Mouse (Mus musculus) neural tube, embryonic 11.5 days (tissue): ENCODE results near the gene Far2. TPM values are rescaled to one million over a fixed set of nuclear protein-coding genes. Genes with fewer than 3 reads are reported as not detected.

Experiments
- ATAC-seq: fragments of 200-750 bp; cut with Nextera tagmentation; 2 replicates; pipeline ENCODE4 v1.8.0; 2017; ENCODE audit warnings: moderate number of reproducible peaks, mild to moderate bottlenecking, moderate TSS enrichment, moderate library complexity; ENCODE audit not compliant: insufficient read depth, low FRiP score, low TSS enrichment
- DNase-seq: peaks from one replicate; pipeline ENCODE4 v3.0.0-alpha.2; 2015; ENCODE audit warnings: low spot score
- H3K27ac ChIP-seq: fragments of 300-500 bp; sonication (generic); 2 replicates; pipeline ENCODE4 v1.5.1; 2014; ENCODE audit warnings: low read depth, mild to moderate bottlenecking, low read length
- H3K27me3 ChIP-seq: fragments of 300-500 bp; sonication (generic); 2 replicates; pipeline ENCODE4 v1.6.1; 2014; ENCODE audit warnings: mild to moderate bottlenecking, low read length, mixed read lengths; ENCODE audit not compliant: control insufficient read depth, insufficient read depth
- H3K36me3 ChIP-seq: fragments of 300-500 bp; sonication (generic); 2 replicates; pipeline ENCODE4 v1.6.1; 2014; ENCODE audit warnings: mild to moderate bottlenecking, low read length, moderate library complexity, mixed read lengths; ENCODE audit not compliant: control insufficient read depth, insufficient read depth
- H3K4me1 ChIP-seq: fragments of 300-500 bp; sonication (generic); 2 replicates; pipeline ENCODE4 v1.6.1; 2014; ENCODE audit warnings: low read length, mixed read lengths; ENCODE audit not compliant: control insufficient read depth, insufficient read depth
- H3K4me2 ChIP-seq: fragments of 300-500 bp; sonication (generic); 2 replicates; pipeline ENCODE4 v1.6.1; 2014; ENCODE audit warnings: low read depth, mild to moderate bottlenecking, moderate library complexity
- H3K4me3 ChIP-seq: fragments of 300-500 bp; sonication (generic); 2 replicates; pipeline ENCODE4 v1.5.1; 2014; ENCODE audit warnings: low read depth, low read length
- H3K9ac ChIP-seq: fragments of 300-500 bp; sonication (generic); 2 replicates; pipeline ENCODE4 v1.6.1; 2014; ENCODE audit warnings: mild to moderate bottlenecking, low read length
- H3K9me3 ChIP-seq: fragments of 300-500 bp; sonication (generic); 2 replicates; pipeline ENCODE4 v1.6.1; 2016; ENCODE audit warnings: low read length; ENCODE audit not compliant: control insufficient read depth
- WGBS: fragments of 180-500 bp; shearing (Covaris S2); extraction: QIAGEN DNeasy Blood & Tissue Kit; methylation state at CpG from one replicate; pipeline ENCODE4 v1.1.7; 2014; 5-methylcytosine and 5-hydroxymethylcytosine counted together
- polyA plus RNA-seq: library from polyadenylated mRNA; unstranded; fragments of >200 nt; fragmentation: Nextera tagmentation; extraction: Ambion mirVana; gene quantifications from 2 replicates; pipeline ENCODE4 v1.2.1, GENCODE M21; 2014

The Far2 gene
- polyA plus RNA-seq, 1 experiment from 2014 or later: 2.4 TPM

- 92% methylated on average over 4 of the region's 4 CpGs for WGBS
- H3K36me3 ChIP-seq: no peaks in the 10 kb centered on the region
- H3K9ac ChIP-seq: no peak overlapping the region
Observed at GRCm38 (mm10) chr6:148068786-148069185, 21.7 kb downstream of the Far2 start.

DNA sequence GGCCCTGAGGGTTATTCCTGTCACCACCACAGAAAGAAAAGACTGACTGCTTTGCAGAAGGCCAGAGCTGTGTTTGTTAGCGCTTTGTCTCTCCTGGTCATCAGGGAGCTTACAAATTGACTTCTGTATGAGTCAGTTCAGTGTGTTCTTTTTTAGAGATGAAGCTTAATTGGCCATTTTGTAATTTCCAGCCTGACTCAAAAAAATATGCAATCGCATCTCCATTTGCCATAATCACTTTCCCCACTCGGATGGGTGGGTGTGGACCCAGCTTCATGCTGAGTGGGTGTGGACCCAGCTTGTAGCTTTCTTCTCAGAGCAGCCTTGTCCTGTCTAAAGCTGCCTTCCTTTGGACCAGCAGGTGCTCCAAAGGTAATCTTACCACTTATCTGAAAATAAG is 26.5 kb downstream of the Far2 start:
- no peak for ATAC-seq
- 83% methylated on average over 3 of the region's 3 CpGs for WGBS
- H3K27me3 ChIP-seq: no peaks in the 10 kb centered on the region
- DNase-seq: no peak
- no peaks in the 10 kb centered on the region for H3K4me1 ChIP-seq
- H3K4me2 ChIP-seq: no peak overlapping the region
- H3K4me3 ChIP-seq: no peak overlapping the region
- H3K27ac ChIP-seq: no peak overlapping the region
- no peaks in the 10 kb centered on the region for H3K36me3 ChIP-seq
- no peak overlapping the region for H3K9ac ChIP-seq
- no peaks in the 10 kb centered on the region for H3K9me3 ChIP-seq

More at GRCm38 (mm10) chr6:148068786-148069185, 21.7 kb downstream of the Far2 start:
- DNase-seq: no peak
- no peaks in the 10 kb centered on the region for H3K9me3 ChIP-seq
- no peak overlapping the region for H3K27ac ChIP-seq
- no peaks in the 10 kb centered on the region for H3K4me1 ChIP-seq
- no peak for ATAC-seq
- no peak overlapping the region for H3K4me2 ChIP-seq
- no peaks in the 10 kb centered on the region for H3K27me3 ChIP-seq
- no peak overlapping the region for H3K4me3 ChIP-seq

DNA sequence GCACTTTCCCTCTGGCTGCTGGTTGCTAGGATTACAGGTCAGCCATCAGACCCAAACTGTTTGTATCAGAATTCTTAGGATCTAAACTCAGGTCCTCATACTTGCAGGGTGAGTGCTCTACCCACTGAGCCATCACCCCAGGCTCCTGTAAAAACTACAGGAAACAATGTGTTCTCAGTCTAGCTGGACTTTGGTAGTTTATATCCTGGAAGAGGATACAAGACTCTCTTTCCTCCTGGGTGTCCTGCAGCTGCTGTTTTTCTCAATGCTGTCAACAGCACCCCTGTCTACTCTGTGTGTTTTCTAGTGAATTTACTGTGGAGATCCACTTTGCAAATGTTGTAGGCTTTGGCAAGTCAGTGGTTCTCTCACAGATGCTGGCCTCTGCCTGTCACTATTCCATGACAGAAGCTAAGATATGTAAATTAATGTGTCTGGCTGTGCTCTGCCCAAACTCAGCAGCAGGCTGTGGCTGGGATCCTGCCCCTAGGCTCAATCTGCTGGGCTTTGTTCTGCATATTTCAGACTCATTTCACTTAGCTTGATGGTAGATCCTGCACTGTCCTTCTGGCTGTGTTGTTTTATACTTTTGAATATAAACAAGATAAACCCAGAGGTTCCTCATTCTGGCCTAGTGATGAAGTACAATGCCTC is 27.3 kb downstream of the Far2 start:
- H3K4me3 ChIP-seq: no peak overlapping the region
- H3K27me3 ChIP-seq: no peaks in the 10 kb centered on the region
- ATAC-seq: no peak
- no peak overlapping the region for H3K9ac ChIP-seq
- no peaks in the 10 kb centered on the region for H3K36me3 ChIP-seq
- no peaks in the 10 kb centered on the region for H3K4me1 ChIP-seq
- H3K9me3 ChIP-seq: no peaks in the 10 kb centered on the region
- H3K4me2 ChIP-seq: no peak overlapping the region
- DNase-seq: no peak
- H3K27ac ChIP-seq: no peak overlapping the region

DNA sequence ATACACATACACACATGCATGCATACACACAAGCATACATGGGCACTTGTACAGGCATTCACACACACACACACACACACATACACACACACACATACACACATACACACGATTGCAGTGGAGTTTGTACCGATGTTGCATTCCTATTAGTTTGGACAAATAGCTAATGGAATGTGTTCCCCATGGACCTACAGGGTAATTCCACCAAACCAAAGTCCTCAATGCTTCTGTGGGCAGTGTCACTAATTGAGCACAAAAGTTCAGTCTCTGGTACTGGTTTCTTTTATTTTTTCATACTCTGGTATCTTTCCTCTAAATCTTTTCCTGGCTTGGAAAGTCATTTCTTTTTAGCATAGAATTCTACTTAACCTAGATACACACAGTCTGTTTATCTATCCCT is 36.8 kb downstream of the Far2 start:
- no peak for ATAC-seq
- H3K9ac ChIP-seq: no peak overlapping the region
- no peak overlapping the region for H3K4me3 ChIP-seq
- H3K27me3 ChIP-seq: no peaks in the 10 kb centered on the region
- no peak for DNase-seq
- H3K27ac ChIP-seq: no peak overlapping the region
- no peak overlapping the region for H3K4me2 ChIP-seq
- H3K36me3 ChIP-seq: no peaks in the 10 kb centered on the region
- 85% methylated on average over 2 of the region's 2 CpGs for WGBS
- no peaks in the 10 kb centered on the region for H3K4me1 ChIP-seq
- no peaks in the 10 kb centered on the region for H3K9me3 ChIP-seq

DNA sequence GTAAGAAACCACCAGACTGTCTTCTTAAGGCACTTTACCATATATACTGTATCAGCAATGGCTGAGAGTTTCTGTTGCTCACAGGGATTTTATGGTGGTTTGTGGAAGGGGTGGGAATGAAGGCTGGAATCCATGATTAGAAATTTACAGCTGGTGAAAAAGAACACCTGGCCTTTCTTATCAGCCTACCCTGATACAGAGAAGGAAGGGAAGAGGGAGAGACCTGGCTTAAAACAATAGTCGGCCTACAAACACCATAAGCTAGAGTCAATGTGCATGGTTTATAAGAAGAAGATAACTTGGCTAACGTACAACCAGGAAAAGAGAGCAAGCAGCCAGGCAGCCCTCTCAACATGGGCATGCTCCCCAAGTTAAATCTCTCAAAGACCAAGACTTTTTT is 37.3 kb downstream of the Far2 start:
- Histone ChIP-seq H3K9me3 (no peaks in the 10 kb centered on the region), H3K36me3 (no peaks in the 10 kb centered on the region), H3K27ac (no peak overlapping the region), H3K4me1 (no peaks in the 10 kb centered on the region), H3K27me3 (no peaks in the 10 kb centered on the region), H3K9ac (no peak overlapping the region), H3K4me3 (no peak overlapping the region), H3K4me2 (no peak overlapping the region)
- WGBS: 83% methylated on average over 2 of the region's 2 CpGs
- DNase-seq: no peak
- no peak for ATAC-seq

GRCm38 (mm10) chr6:148097039-148097438 is 50.0 kb downstream of the Far2 start:
- no peaks in the 10 kb centered on the region for H3K9me3 ChIP-seq
- H3K36me3 ChIP-seq: no peaks in the 10 kb centered on the region
- H3K9ac ChIP-seq: no peak overlapping the region
- no peak overlapping the region for H3K27ac ChIP-seq
- H3K4me2 ChIP-seq: no peak overlapping the region
- no peak for DNase-seq
- WGBS: 76% methylated on average over 3 of the region's 3 CpGs
- H3K27me3 ChIP-seq: no peaks in the 10 kb centered on the region
- H3K4me3 ChIP-seq: no peak overlapping the region
- no peaks in the 10 kb centered on the region for H3K4me1 ChIP-seq
- ATAC-seq: no peak

GRCm38 (mm10) chr6:148101977-148102376 is 54.9 kb downstream of the Far2 start:
- Histone ChIP-seq H3K4me1 (no peaks in the 10 kb centered on the region), H3K4me3 (no peak overlapping the region), H3K27ac (no peak overlapping the region), H3K4me2 (no peak overlapping the region), H3K27me3 (no peaks in the 10 kb centered on the region), H3K9ac (no peak overlapping the region), H3K9me3 (no peaks in the 10 kb centered on the region), H3K36me3 (no peaks in the 10 kb centered on the region)
- DNase-seq (no peak), ATAC-seq (no peak)
- 81% methylated on average over 3 of the region's 3 CpGs for WGBS

GRCm38 (mm10) chr6:148102434-148102833 is 55.4 kb downstream of the Far2 start:
- no peaks in the 10 kb centered on the region for H3K36me3 ChIP-seq
- WGBS: 90% methylated on average over 1 of the region's 1 CpGs
- no peak overlapping the region for H3K4me2 ChIP-seq
- H3K9ac ChIP-seq: no peak overlapping the region
- H3K27me3 ChIP-seq: no peaks in the 10 kb centered on the region
- H3K4me1 ChIP-seq: no peaks in the 10 kb centered on the region
- no peak overlapping the region for H3K4me3 ChIP-seq
- no peak for ATAC-seq
- H3K27ac ChIP-seq: no peak overlapping the region
- H3K9me3 ChIP-seq: no peaks in the 10 kb centered on the region
- no peak for DNase-seq

- H3K36me3 ChIP-seq: no peaks in the 10 kb centered on the region
- no peaks in the 10 kb centered on the region for H3K9me3 ChIP-seq
- H3K4me2 ChIP-seq: no peak overlapping the region
- H3K4me3 ChIP-seq: no peak overlapping the region
- 41% methylated on average over 9 of the region's 9 CpGs for WGBS
- H3K27me3 ChIP-seq: no peaks in the 10 kb centered on the region
- H3K9ac ChIP-seq: no peak overlapping the region
- H3K27ac ChIP-seq: no peak overlapping the region
- no peak for ATAC-seq
- DNase-seq: no peak
- no peaks in the 10 kb centered on the region for H3K4me1 ChIP-seq
Observed at GRCm38 (mm10) chr6:148104212-148104611, 57.2 kb downstream of the Far2 start.
